Mouse (Mus musculus): ENCODE measurements at regions not wholly inside any gene's neighbourhood (a gene's known extent, or its start where the extent isn't known, plus 50 kb on each side); places are given as distances from the start of the nearest gene placed in this dataset.

DNA sequence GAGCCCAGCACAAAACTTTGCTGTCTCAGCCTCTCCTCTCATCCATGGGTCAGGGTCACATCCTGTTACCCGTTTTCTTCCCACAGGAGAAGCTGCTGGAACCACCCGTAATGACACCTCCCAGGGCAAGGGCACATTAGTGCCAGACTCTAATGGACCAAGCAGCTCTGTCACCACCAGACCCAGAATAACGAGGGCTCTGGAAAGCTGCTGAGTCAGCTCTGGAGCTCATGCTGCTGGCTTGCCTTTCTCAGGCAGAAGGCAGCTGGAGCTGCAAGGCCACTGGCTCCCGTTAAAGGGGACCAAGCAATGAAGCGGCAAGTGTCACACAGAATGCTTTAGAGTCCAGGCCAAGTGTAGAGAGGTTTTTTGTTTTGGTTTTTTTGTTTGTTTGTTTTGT lies 268.9 kb downstream of the Ptpru start:
- DNase-seq (ENCODE audit: low spot score in 2 of 2): no peak

DNA sequence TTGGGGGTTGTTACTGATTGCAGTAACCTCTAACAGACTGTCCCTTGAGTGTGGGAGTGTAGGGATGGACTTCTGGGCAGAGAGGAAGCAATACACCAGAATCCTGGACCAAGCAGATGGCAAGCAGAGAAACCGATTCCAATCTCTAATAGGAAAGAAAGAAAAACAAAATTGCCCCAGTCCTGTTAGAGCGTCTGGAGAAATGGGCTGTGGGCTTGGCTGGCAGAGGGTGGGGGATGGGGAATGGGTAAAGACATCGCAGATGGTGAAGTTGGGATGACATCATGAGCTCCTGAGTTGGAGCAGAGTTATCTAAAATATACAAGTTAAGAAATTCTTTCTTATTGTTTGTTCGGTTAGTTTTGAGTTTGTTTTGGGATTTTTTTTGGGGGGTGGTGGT lies 260.5 kb downstream of the Ptpru start:
- DNase-seq (ENCODE audit: low spot score in 2 of 2): no peak

DNA sequence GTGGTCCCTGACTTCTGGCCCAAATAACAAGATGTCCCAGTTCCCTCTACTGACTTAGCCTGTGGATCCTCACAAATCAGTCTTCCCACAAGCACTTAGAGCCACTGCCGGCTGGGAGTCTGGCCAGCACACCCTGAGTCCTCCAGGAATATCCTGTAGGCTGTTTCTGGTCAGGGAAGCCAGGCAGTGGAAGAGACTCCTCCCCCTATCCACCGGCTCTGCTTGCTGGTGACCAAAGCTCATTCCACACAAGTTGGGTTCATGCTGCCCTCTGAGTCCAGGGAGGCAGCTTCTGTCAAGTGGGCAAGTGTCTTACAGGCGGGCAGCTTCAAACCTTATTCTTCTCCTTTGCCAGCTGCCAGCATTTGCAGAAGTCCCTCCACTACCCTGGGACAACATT lies 252.1 kb downstream of the Ptpru start:
- no peak for DNase-seq (ENCODE audit: low spot score in 2 of 2)

DNA sequence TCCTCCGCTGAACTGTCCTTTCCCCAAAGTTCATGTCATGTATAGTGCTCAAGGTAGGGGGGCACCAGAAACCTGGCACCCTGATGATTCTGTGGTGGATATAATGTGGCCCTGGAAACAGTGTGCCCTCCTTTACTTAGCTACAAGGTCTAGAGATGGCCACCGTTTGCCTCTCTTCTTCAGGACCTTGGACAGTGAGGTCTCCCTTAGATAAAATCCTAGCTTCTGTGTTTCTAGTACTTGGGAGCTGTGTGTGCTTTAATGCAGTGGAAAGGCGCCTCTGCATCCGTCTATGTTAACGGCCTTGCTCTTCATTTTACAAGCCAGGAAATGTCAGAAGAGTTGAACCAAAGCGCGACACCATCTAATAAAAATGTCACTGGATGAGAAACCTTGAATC lies 250.6 kb downstream of the Ptpru start:
- no peak for DNase-seq (ENCODE audit: low spot score in 2 of 2)

DNA sequence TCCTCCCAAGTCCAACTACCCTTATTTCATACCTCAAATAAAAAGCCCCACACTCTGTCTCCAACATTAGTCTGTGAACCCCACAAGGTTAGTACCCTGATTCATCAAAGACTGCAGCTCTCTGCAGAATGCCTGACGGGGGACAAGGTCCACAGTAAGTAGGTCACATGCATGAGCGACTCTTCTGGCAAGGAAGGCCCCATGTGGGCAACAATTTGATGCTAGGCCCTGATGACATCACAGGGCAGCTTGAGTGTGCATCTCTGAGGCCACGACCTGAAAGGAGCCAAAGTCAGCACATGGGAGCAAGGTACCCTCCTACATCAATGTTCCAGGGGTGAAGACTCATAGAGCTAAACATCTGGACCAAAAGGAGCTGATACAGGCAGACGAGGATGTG lies 248.0 kb downstream of the Ptpru start:
- DNase-seq (ENCODE audit: low spot score in 2 of 2): no peak

DNA sequence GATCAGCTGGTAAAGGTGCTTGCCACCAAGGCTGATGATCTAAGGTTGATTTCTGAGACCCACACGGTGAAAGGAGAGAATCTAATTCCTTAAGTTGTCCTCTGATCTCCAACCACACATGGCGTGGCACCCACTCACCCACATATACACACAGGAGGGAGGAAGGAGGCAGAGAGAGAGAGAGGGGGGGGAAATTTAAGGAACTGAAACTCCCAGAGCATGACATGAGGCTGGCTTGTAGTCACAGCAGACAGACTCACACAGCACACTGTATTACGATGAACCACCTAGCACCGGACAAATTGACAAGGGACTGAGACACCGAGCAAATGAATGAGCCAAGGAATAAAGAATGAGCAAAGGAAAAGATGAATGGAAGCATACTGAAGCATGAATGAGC lies 246.6 kb downstream of the Ptpru start:
- DNase-seq (ENCODE audit: low spot score in 2 of 2): no peak

DNA sequence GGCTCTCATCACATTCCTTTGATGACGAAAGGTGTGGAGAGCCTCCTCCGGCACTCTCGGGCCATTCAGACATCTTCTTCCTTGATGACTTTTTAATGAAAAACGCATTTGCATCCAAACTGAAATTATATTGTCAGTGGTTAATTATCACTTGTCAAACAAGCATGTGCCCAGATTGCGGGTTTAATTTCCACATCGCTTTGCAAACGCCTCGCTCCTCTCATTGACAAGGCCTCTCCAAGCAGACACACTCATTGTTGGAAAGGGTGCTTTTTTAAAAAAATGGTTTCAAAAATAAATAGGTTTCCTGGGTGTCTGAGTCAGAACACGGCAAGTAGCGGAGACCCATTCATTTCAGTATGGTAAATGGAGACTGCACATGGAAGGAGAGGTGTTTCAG lies 240.1 kb downstream of the Ptpru start:
- DNase-seq (ENCODE audit: low spot score in 2 of 2): no peak

DNA sequence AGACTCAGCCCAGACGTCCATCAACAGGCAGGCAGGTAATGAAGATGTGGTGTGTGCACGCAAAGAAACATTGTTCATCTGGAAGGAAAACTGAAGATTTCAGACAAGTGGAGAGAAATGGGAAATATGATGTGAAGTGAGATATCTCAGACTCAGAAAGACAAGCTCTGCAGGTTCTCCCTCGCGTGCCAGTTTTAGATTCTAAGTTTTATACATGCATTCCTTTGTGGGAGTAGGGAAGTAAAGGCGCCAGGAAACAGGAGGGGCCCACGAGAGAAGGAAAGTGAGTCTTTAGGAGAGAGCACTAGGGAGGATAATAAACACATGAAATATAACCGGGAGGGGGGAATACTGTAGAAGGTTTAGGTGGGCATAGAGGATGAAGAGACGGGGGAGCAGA lies 223.7 kb downstream of the Ptpru start:
- no peak for DNase-seq (ENCODE audit: low spot score in 2 of 2)

DNA sequence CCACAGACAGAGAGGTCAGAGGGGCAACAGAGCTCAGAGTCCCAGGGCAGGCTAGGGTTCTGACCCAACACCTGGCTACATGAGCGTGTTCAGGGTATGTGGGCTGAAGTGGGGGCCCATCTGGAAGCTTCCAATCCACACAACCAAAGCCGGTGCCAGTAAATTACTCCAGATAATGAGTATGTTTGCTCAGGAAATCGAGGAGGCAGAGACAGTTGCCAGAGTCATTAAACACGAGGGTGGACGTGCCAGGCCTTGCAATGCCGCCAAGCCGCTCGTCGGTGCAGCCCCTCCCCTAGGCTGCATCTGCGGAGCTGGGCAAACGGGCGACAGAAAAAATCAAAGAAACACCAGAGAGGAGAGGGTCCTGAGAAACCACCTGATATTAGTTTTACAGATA lies 222.5 kb downstream of the Ptpru start:
- no peak for DNase-seq (ENCODE audit: low spot score in 2 of 2)

DNA sequence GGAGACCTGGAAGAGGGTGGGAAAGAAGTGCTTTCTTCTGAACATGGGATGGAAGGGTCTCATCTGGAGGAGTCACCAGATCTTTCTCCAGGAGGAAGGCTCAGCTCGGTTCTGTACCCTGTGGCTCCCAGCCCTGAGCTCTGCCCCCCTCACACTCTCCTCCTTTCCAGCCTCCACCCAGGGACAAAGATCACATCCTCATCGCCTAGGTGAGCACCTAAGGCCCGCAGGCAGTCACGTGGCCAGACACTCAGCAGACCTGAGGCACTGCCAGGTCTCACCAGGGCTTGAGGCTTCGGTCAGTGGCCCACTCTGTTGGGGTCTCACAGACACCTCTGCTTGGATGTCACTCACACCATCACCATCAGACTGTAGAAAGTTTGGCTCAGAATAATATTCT lies 200.0 kb downstream of the Ptpru start:
- DNase-seq (ENCODE audit: low spot score in 2 of 2): no peak

DNA sequence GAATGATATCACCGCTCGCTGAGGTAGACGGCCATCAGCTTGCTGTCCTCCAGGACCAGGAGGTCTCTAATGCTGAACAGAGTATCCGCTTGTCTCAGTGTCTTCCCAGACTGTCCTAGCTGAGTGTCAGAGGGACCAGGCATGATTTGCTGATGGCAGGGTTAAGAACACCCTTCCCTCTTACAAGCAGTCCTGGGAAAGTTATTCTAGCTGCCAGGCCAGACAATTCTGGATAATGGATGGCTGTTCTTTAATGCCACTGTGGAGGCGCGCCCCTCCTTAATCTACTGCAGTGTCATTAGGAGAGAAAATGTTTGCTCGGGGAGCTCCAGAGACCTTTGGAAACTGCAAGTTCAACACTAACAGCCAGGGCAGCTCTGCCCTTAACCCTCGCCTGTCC lies 182.1 kb downstream of the Ptpru start:
- no peak for DNase-seq (ENCODE audit: low spot score in 2 of 2)

DNA sequence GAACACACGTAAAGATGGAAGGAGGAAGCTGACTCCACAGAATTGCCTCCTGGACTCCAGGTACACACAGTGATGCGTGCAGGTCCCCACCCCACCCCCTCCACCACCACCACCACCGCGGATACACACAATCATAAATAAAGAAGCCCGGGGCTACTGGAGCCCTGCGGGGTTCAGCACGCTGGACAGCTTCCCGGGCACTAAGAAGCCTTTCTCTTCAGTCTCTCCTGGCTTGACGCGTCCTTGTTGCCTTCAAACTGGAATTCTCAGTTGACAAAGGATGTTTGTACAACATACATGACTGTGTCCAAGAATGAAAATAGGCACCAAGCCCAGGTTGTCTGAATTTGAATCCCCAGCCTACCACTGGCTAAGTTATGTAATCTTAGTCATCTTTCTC lies 180.2 kb downstream of the Ptpru start:
- no peak for DNase-seq (ENCODE audit: low spot score in 2 of 2)

DNA sequence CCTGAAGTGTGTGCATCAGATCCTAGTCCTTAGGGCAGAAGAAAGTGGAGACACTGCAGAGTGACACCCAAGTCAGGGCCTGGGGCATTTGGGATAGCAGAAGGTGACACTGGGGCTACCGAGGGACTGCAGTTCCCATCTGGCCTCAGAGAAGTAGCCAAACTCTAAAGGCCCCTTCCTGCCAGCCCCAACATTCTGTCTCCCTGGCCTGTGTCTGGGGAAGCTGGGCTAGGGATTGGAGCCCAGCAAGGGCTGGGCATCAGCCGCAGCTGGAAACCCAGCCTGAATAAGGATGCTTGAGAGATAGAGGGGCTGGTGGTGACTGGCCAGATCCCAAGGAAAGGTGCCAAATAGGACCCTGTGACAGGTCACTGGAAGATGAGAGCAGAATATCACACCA lies 177.2 kb downstream of the Ptpru start:
- DNase-seq (ENCODE audit: low spot score in 2 of 2): no peak

DNA sequence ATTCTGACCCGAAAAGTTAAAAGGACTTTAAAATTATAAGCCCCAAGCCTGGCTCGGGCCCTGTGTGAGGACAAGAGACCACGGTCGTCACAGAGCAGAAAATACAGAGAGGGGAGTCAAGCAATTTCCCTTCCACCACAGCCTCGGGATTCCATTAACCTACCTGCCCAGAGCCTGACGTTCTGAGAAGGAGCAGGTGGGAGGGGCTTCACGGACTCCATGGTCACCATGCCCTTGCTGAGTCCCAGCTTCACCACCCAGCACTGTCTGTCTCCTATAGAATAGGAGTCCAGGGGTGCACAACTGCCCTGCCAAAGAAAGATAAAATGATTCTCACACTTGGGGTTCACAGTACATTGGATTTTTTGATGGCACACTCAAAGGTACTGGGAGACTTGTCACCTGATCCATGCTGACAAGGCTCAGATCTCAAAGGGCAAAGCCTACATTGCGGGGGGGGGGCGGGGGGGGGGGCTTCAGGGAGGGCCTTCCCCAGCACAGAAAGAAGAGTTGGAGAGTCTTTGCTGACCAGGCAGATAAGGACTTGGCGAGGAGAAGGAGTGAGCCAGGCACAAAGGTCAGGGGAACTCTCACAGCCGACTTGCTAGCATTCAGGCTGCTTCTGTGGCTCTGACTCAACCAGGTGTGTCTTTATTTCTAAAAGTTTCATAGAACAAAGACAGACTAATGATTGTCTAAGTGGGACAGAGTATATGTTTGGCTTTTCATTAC lies 166.1 kb downstream of the Ptpru start:
- no peak for DNase-seq (ENCODE audit: low spot score in 2 of 2)

DNA sequence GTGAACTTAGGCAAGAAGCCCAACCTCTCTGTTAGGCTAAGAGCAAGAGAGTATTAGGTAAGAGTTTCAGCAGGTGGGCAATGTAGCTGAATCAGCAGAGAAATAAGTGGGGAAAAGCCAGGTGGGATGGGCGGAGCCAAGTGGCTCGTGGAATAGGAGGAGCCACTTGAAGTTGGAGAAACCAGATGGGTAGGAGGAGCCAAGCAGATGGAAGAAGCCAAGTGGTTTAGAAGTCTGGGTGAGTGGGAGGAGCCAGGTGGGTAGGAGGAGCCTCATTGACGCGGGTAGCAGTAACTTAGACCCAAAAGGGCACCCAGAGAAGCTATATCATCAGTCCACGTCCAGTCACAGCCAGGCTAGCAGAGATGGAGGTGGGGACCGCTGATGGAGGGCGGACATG lies 160.1 kb downstream of the Ptpru start:
- no peak for DNase-seq (ENCODE audit: low spot score in 2 of 2)

DNA sequence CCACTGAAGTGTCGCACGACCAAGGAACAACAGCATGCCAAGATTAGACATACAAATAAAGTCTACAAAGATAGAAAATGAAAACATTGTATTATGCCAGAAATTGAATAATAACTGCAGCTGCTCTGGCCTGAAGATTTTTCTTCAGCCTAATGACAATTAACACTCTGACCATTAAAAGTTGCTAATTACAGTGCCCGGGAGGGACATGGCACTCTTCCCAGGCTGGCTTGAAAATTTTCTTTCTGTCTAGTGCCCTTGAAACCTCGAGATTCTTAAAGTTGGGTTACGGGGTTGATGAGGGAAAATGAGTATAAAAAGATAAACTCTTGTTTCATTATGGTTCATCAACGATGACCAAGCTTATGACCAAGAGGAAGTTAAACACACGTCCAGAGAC lies 154.9 kb downstream of the Ptpru start:
- no peak for DNase-seq (ENCODE audit: low spot score in 2 of 2)

DNA sequence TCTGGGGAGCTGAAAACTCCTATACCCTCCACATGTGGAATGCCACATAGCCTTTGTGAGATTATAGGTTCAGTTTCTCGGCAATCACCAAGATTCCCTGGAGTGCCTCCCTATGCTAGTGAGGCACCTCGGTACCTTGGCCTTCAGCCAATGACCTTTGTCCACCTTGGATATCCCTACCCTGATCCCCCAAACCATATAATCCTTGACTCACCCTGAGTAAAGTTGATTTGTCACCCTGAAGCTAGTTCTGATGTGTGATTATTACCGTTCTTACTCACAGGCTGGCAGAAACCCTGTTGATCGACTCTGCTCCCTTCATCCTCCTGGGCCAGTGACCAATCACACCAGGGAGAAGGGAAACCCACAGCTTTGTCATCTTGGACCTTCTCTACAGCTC lies 152.5 kb downstream of the Ptpru start:
- no peak for DNase-seq (ENCODE audit: low spot score in 2 of 2)

DNA sequence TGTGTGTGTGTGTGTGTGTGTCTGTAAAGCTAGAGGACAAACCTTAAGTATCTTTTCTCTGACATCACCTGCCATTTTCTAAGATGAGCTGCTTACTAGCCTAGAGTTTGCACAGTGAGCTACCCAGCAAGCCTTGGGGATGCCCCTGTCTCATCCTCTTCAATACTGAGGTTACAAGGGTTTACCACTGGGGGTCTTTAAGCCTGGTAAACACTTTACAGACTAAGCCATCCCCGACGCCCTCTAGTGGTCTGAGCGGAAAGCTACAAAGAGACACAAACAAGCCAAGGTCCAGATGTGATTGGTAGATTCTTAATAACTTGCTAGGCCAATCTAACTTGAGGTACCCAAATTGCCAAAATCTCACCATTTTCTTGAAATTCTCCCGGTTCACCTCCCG lies 143.9 kb downstream of the Ptpru start:
- DNase-seq (ENCODE audit: low spot score in 2 of 2): no peak

DNA sequence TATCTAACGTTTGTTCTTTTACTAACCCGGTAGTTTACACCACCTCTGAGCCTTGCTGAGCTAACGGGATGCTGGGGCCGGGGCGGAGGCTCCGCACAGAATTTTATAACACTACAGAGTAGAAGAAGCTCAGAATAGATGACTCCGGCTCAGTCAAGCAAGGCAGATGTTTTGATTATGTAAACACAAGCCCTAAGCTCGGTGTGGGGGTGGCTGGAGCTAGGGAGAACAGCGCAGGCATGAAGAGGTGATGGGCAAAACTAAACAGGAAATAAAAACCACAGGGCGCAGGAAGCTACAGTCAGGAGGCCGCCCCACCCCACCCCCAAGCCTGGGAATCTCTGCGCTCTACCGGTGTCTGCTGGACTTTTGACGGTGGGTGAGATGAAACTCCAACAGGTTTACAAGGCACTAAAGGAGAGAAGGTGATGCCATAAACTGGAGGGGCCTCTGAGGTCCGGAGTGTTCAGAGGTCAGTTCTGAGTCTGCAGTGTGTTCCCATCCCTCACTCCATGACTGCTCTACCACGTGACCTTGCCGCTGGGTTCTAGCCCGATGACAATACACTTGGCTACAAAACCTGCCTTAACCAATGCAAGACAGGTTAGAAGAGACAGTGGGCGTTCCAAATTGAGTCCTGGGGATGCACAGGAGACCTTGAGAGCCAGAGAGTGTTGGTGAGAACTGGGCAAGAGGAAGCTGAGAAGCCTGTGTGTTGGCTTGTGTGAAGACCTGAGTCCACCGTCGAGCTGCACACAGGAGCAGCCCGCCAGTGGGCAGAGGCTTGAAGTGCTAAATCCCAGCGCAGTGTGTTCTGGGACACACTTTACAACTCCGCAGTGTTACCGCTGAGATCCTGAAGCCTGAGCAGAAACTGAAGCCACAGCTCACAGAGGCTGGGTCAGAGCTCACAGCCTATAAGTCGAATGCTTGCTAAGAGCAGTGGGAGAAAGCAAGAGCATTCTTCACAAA lies 141.9 kb downstream of the Ptpru start:
- no peak for DNase-seq (ENCODE audit: low spot score in 2 of 2)

Data from urinary bladder, postnatal 4 days (tissue).